Mouse (Mus musculus) olfactory bulb, adult 2 months (tissue): Measurements from ENCODE around the gene Usmg5.

ENCODE experiments used
- CTCF ChIP-seq: fragments of 200-500 bp; IDR thresholded peaks from 2 replicates; pipeline ENCODE4 v1.5.1; 2012; ENCODE audit warnings: low read depth, mild to moderate bottlenecking, low read length, moderate library complexity; ENCODE audit not compliant: insufficient read depth
- POLR2A ChIP-seq: fragments of 200-500 bp; IDR thresholded peaks from 2 replicates; pipeline ENCODE4 v1.6.1; 2012; ENCODE audit warnings: mild to moderate bottlenecking, low read depth, low read length, moderate library complexity; ENCODE audit not compliant: insufficient read depth

DNA sequence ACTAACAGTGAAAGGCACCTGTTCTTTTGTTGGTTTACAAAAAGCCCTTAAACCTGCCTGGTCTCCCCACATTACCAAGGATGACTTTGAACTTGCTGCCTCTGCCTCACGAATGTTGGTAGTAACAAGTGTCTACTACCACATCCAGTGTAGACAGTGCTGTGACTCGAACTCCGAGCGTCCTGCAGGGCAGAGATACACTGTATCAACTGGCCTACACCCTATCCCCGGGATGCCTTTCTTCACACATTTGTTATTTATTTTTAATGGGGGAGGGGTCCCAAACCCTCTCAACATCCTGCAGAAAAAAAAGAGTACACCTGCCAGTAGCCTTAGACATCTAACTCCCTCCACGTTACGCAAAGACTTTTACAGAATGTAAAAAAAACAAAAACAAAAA lies 40.6 kb downstream of the Usmg5 start:
- no peak for TF ChIP-seq CTCF
- TF ChIP-seq POLR2A: no peak
